In genomic region chr9:45415912-45416311, GRCm38 (mm10) we compare ENCODE assay signal across 8 mouse cellular contexts. TPM values are rescaled to one million over a fixed set of nuclear protein-coding genes. Genes with fewer than 3 reads are reported as not detected.
A peak's percentile ranks its signal among the peaks of the same experiment; 100 is the strongest.
DNase-seq lines count a peak whose midpoint lies in the region; ATAC-seq and TF ChIP-seq lines count a peak whose summit lies in the region.
"Had no signal": no experiment of that assay in that cellular context is flagged by ENCODE, and none has a peak within 500 bp of the region (broad histone marks: within the 10 kb centered on the region; RNA-seq: fewer than 3 reads in every experiment).

No protein-coding gene starts in this region.

- peaks cover under 1% of the 10 kb centered on the region; the same call in 1 of the 2 replicates for H3K36me3 ChIP-seq in kidney, adult 2 months (ENCODE audit: control insufficient read depth, insufficient read depth, low read length)
- no peaks in the 10 kb centered on the region for H3K36me3 ChIP-seq in kidney, embryonic 16.5 days (ENCODE audit: insufficient read depth, low read length)
- H3K36me3 ChIP-seq in G1E (replicated peaks) = no peaks in the 10 kb centered on the region
- H3K36me3 ChIP-seq: lung, embryonic 15.5 days had no signal

- no peak overlapping the region for H3K27ac ChIP-seq in kidney, adult 2 months (ENCODE audit: insufficient read depth, low read depth, low read length)
- no peak overlapping the region for H3K27ac ChIP-seq in kidney, embryonic 16.5 days (ENCODE audit: low read length)
- H3K27ac ChIP-seq: lung, embryonic 15.5 days had no signal

- H3K4me3 ChIP-seq in kidney, adult 2 months (ENCODE audit: insufficient read depth, low read depth, low read length) = no peak overlapping the region
- H3K4me3 ChIP-seq in kidney, embryonic 16.5 days (ENCODE audit: low read length) = no peak overlapping the region
- H3K4me3 ChIP-seq in G1E (ENCODE audit: low read depth, low read length) = no peak overlapping the region
- H3K4me3 ChIP-seq: lung, embryonic 15.5 days had no signal

- peak; percentile 54; the same call in 1 of the 2 replicates for TF ChIP-seq CTCF in kidney, adult 2 months (conservative IDR thresholded peaks at IDR 0.05; ENCODE audit: insufficient read depth, insufficient read length, low read depth, low read length)
- TF ChIP-seq CTCF in G1E (IDR thresholded peaks at IDR 0.05; ENCODE audit: low read depth, low read length) = peak; percentile 73
- peak; percentile 89 for TF ChIP-seq CTCF in brain, embryonic 14.5 days (IDR thresholded peaks at IDR 0.05; ENCODE audit: borderline replicate concordance, extremely low read depth, insufficient read depth, insufficient read length)

- TF ChIP-seq POLR2A in kidney, adult 2 months (IDR thresholded peaks at IDR 0.05; ENCODE audit: low read depth, low read length) = no peak
- no peak for TF ChIP-seq POLR2A in brain, embryonic 14.5 days (IDR thresholded peaks at IDR 0.05; ENCODE audit: borderline replicate concordance, extremely low read depth, insufficient read depth, insufficient read length, poor library complexity, severe bottlenecking)

- WGBS in kidney, adult 2 months = 47% methylated on average over 4 of the region's 4 CpGs
- 39% methylated on average over 4 of the region's 4 CpGs for WGBS in kidney, embryonic 16.5 days

- H3K27me3 ChIP-seq in kidney, adult 2 months (replicated peaks; ENCODE audit: control insufficient read depth, insufficient read depth, low read length) = no peaks in the 10 kb centered on the region
- H3K27me3 ChIP-seq in kidney, embryonic 16.5 days (ENCODE audit: insufficient read depth, low read length) = no peaks in the 10 kb centered on the region
- peaks cover 7% of the 10 kb centered on the region; the same call in 1 of the 2 replicates for H3K27me3 ChIP-seq in G1E (ENCODE audit: insufficient read depth, low read length)

- H3K4me2 ChIP-seq in kidney, embryonic 16.5 days (replicated peaks; ENCODE audit: low read depth, low read length) = no peak overlapping the region
- H3K4me2 ChIP-seq: lung, embryonic 15.5 days had no signal

- H3K4me1 ChIP-seq in kidney, adult 2 months (ENCODE audit: control insufficient read depth, insufficient read depth, low read length) = peaks cover 27% of the 10 kb centered on the region; the same call in 1 of the 2 replicates
- H3K4me1 ChIP-seq in kidney, embryonic 16.5 days (ENCODE audit: insufficient read depth, low read length) = peaks cover 7% of the 10 kb centered on the region
- H3K4me1 ChIP-seq in G1E (ENCODE audit: insufficient read depth, low read depth, low read length) = peaks cover 6% of the 10 kb centered on the region
- H3K4me1 ChIP-seq: lung, embryonic 15.5 days had no signal

- DNase-seq in kidney, adult 2 months = no peak
- no peak for DNase-seq in G1E (ENCODE audit: low spot score)
- DNase-seq in brain, embryonic 14.5 days (ENCODE audit: low read depth) = peak; percentile 71
- peak; percentile 44 to 76 for DNase-seq in frontal cortex, postnatal 14 days (ENCODE audit: low spot score in 2 of 2)
- peak; percentile 77 to 82 for DNase-seq in left cerebral cortex, postnatal 25 days (ENCODE audit: low spot score in 2 of 2)
- peak; percentile 44 for DNase-seq in retina, postnatal 7 days (ENCODE audit: low read depth, low spot score)

- intact Hi-C loops in left cerebral cortex, postnatal 25 days (cut with DNase I) = loop anchor here (2.0 to 10.0 kb wide), 4 partner anchors 286 to 489 kb away; partner anchors contain the start of genes Cep164, Pcsk7 and Rnf214

- no peak overlapping the region for H3K9ac ChIP-seq in kidney, embryonic 16.5 days (replicated peaks; ENCODE audit: low read length)
- H3K9ac ChIP-seq: lung, embryonic 15.5 days had no signal

- no peak for ATAC-seq in kidney, embryonic 16.5 days (ENCODE audit: low FRiP score, low TSS enrichment)
- no peak for ATAC-seq in G1E (ENCODE audit: extremely low read depth, insufficient number of reproducible peaks, low FRiP score, poor library complexity, severe bottlenecking)

- no peaks in the 10 kb centered on the region for H3K9me3 ChIP-seq in kidney, embryonic 16.5 days (ENCODE audit: low read length)
- H3K9me3 ChIP-seq in G1E (replicated peaks) = no peaks in the 10 kb centered on the region
- H3K9me3 ChIP-seq: lung, embryonic 15.5 days had no signal

RNA-seq across cellular contexts. Expression of gene Dscaml1, which starts 10.5 kb away (rescaled TPM):
- 0.43 and 0.80 TPM in 2 replicates for polyA plus RNA-seq in kidney, adult 2 months (2012; rRNA removed)
- 0.17 and 0.37 TPM in 2 replicates for polyA plus RNA-seq in kidney, embryonic 16.5 days (2015; fragmentation: Nextera tagmentation; extraction: Ambion mirVana)
- total RNA-seq in G1E (2014; fragmentation: Nextera tagmentation) (not detected in 2 replicates), G1E (2017) (under 0.01 and 0.22 TPM in 2 replicates)
- not detected in 2 replicates for polyA plus RNA-seq in G1E (2012)
- polyA plus RNA-seq in brain, embryonic 14.5 days (2012; rRNA removed) = 34.3 and 36.8 TPM in 2 replicates
- total RNA-seq in left cerebral cortex, postnatal 25 days (2021) = 10 to 100 TPM; 51.1 to 51.7 TPM

RNA-seq across cellular contexts. Expression of gene Fxyd2, which starts 16.4 kb away (rescaled TPM):
- 8,481 and 8,923 TPM in 2 replicates for polyA plus RNA-seq in kidney, adult 2 months (2012; rRNA removed)
- polyA plus RNA-seq in kidney, embryonic 16.5 days (2015; fragmentation: Nextera tagmentation; extraction: Ambion mirVana) = 746 and 828 TPM in 2 replicates
- not detected in 2 replicates for total RNA-seq in G1E (2014; fragmentation: Nextera tagmentation)
- total RNA-seq in G1E (2017) = 0.38 TPM in 1 of 2 replicates, not detected in the other
- polyA plus RNA-seq in G1E (2012) = not detected in 2 replicates
- polyA plus RNA-seq in brain, embryonic 14.5 days (2012; rRNA removed) = 7.7 and 8.4 TPM in 2 replicates
- 10 to 100 TPM in 1 of 2 experiments, 1 to 10 TPM in 1; 7.2 to 13.1 TPM for total RNA-seq in left cerebral cortex, postnatal 25 days (2021)

RNA-seq across cellular contexts. Expression of gene Fxyd6, which starts 45.9 kb away (rescaled TPM):
- 16.3 and 20.3 TPM in 2 replicates for polyA plus RNA-seq in kidney, adult 2 months (2012; rRNA removed)
- 184 and 189 TPM in 2 replicates for polyA plus RNA-seq in kidney, embryonic 16.5 days (2015; fragmentation: Nextera tagmentation; extraction: Ambion mirVana)
- total RNA-seq in G1E (2014; fragmentation: Nextera tagmentation) (not detected in 2 replicates), G1E (2017) (0.06 and 0.16 TPM in 2 replicates)
- not detected in 2 replicates for polyA plus RNA-seq in G1E (2012)
- polyA plus RNA-seq in brain, embryonic 14.5 days (2012; rRNA removed) = 374 and 382 TPM in 2 replicates
- 100 to 1,000 TPM; 105 to 131 TPM for total RNA-seq in left cerebral cortex, postnatal 25 days (2021)

Comparison
In these comparisons a context has a peak if more than half of its experiments do, and no peak if none do; other contexts are left out.
1. DNase-seq: peak in brain, embryonic 14.5 days (single experiment), frontal cortex, postnatal 14 days (2 of 2), left cerebral cortex, postnatal 25 days (2 of 2) and retina, postnatal 7 days (single experiment); none in kidney, adult 2 months (single experiment) and G1E (single experiment).
2. RNA of gene Dscaml1, which starts 10.5 kb away (polyA plus RNA-seq): 34.3 to 36.8 TPM in brain, embryonic 14.5 days; 0.43 to 0.80 TPM in kidney, adult 2 months, 0.17 to 0.37 TPM in kidney, embryonic 16.5 days and not detected in G1E; every median in the first group is over 10 times any median in the second.
3. RNA of gene Fxyd2, which starts 16.4 kb away (polyA plus RNA-seq): 8,481 to 8,923 TPM in kidney, adult 2 months and 746 to 828 TPM in kidney, embryonic 16.5 days; 7.7 to 8.4 TPM in brain, embryonic 14.5 days and not detected in G1E; every median in the first group is over 10 times any median in the second.
4. RNA of gene Fxyd6, which starts 45.9 kb away (polyA plus RNA-seq): 374 to 382 TPM in brain, embryonic 14.5 days, 184 to 189 TPM in kidney, embryonic 16.5 days and 16.3 to 20.3 TPM in kidney, adult 2 months; not detected in G1E; every median in the first group is over 10 times any median in the second.
5. Peak in every context shown above with its lines, with median percentiles within 50 percentile points of each other: CTCF ChIP-seq.